Mouse (Mus musculus) kidney, embryonic 16.5 days (tissue): ENCODE results near the gene A530016L24Rik. TPM values are rescaled to one million over a fixed set of nuclear protein-coding genes. Genes with fewer than 3 reads are reported as not detected.
A peak's percentile ranks its signal among the peaks of the same experiment; 100 is the strongest.

ENCODE experiments used
- ATAC-seq: fragments of 200-750 bp; cut with Nextera tagmentation; 2 replicates; pipeline ENCODE4 v1.8.0; 2017; ENCODE audit warnings: moderate TSS enrichment; ENCODE audit not compliant: low FRiP score, low TSS enrichment
- H3K27ac ChIP-seq: fragments of 300-500 bp; sonication (generic); 2 replicates; pipeline ENCODE4 v1.5.1; 2014; ENCODE audit warnings: low read length
- H3K27me3 ChIP-seq: fragments of 300-500 bp; sonication (generic); 2 replicates; pipeline ENCODE4 v1.6.1; 2014; ENCODE audit warnings: low read length, control low read depth, mixed read lengths; ENCODE audit not compliant: insufficient read depth
- H3K36me3 ChIP-seq: fragments of 300-500 bp; sonication (generic); 2 replicates; pipeline ENCODE4 v1.6.1; 2014; ENCODE audit warnings: low read length, control low read depth, mixed read lengths; ENCODE audit not compliant: insufficient read depth
- H3K4me1 ChIP-seq: fragments of 300-500 bp; sonication (generic); 2 replicates; pipeline ENCODE4 v1.6.1; 2014; ENCODE audit warnings: low read length, control low read depth, mixed read lengths; ENCODE audit not compliant: insufficient read depth
- H3K4me2 ChIP-seq: fragments of 300-500 bp; sonication (generic); replicated peaks from 2 replicates; pipeline ENCODE4 v1.6.1; 2014; ENCODE audit warnings: low read depth, low read length
- H3K4me3 ChIP-seq: fragments of 300-500 bp; sonication (generic); 2 replicates; pipeline ENCODE4 v1.5.1; 2014; ENCODE audit warnings: mild to moderate bottlenecking, low read length
- H3K9ac ChIP-seq: fragments of 300-500 bp; sonication (generic); replicated peaks from 2 replicates; pipeline ENCODE4 v1.6.1; 2014; ENCODE audit warnings: low read length
- H3K9me3 ChIP-seq: fragments of 300-500 bp; sonication (generic); 2 replicates; pipeline ENCODE4 v1.6.1; 2016; ENCODE audit warnings: low read length, control low read depth
- WGBS: fragments of 180-500 bp; shearing (Covaris S2); extraction: QIAGEN DNeasy Blood & Tissue Kit; methylation state at CpG from one replicate; pipeline ENCODE4 v1.1.7; 2014; 5-methylcytosine and 5-hydroxymethylcytosine counted together
- polyA plus RNA-seq: library from polyadenylated mRNA; unstranded; fragments of >200 nt; fragmentation: Nextera tagmentation; extraction: Ambion mirVana; gene quantifications from 2 replicates; pipeline ENCODE4 v1.2.1, GENCODE M21; 2015

A530016L24Rik gene
- polyA plus RNA-seq, 1 experiment from 2014 or later = 0.19 TPM

DNA sequence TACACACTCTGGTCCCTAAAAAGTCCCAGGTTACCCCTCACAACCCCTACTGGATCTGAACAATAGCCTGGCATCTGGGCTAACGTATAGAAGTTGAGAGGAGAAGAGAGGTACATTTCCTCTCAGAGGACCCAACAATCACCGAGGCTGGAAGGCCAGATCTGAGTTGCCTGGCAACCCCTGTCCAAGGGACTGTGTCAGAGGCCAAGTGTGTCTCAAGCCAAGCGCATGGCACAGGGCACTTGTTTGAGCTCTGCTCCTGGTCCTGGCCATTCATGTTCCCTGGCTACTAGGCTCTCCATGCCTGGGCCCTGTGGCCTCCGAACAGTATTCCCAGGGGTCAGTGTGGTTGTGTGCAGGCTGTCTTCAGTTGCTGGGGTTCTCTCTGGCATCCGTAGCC lies 6.9 kb downstream of the A530016L24Rik start:
- ATAC-seq = no peak
- Histone ChIP-seq H3K27me3 (no peaks in the 10 kb centered on the region; the same call in 1 of the 2 replicates), H3K27ac (no peak overlapping the region), H3K4me1 (peaks cover 9% of the 10 kb centered on the region), H3K36me3 (no peaks in the 10 kb centered on the region), H3K4me2 (no peak overlapping the region), H3K9me3 (no peaks in the 10 kb centered on the region), H3K4me3 (no peak overlapping the region), H3K9ac (no peak overlapping the region)
- WGBS = 80% methylated on average over 5 of the region's 5 CpGs

DNA sequence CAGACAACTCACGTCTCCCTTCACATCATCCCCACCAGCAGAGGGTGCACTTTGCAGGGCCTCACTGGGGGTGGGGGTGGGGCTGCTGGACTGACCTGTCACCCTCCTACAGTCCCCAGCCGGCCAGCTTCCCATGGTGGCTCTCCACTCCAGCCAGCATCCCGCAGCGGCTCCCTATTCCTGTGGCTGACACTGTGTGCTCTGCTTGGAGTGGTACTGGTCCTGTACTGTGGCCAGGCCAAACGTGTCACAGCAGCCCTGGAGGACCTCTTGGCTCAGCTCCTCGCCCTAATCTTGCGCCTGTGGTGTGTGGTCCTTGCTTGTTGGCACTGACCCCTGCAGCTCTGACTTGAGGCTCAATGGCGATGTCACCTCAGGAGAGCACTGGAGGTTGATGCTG lies 8.5 kb downstream of the A530016L24Rik start:
- H3K27me3 ChIP-seq = no peaks in the 10 kb centered on the region; the same call in 1 of the 2 replicates
- H3K36me3 ChIP-seq = no peaks in the 10 kb centered on the region
- no peak for ATAC-seq
- no peaks in the 10 kb centered on the region for H3K4me1 ChIP-seq
- H3K4me3 ChIP-seq = no peak overlapping the region
- H3K4me2 ChIP-seq = no peak overlapping the region
- no peaks in the 10 kb centered on the region for H3K9me3 ChIP-seq
- no peak overlapping the region for H3K9ac ChIP-seq
- no peak overlapping the region for H3K27ac ChIP-seq
- WGBS = 84% methylated on average over 8 of the region's 8 CpGs

DNA sequence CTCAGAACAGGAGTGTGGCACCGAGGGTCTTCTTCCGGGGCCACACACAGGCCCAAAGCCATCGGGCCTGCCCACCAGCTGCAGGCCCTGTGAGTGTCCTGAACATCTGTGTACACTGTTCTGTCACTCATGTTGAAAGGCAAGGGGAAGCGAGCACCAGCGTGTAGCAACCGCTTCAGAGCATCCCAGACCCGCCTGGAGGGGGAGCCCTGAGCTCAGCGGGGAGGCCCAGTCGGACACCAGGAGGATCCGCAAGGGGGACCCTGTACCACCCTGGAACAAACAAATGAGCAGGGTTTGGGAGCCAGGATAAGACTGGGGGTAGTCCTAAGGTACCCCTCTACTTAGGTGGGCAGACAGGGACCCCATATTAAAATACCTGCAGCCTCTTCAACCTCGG lies 9.4 kb downstream of the A530016L24Rik start:
- Histone ChIP-seq H3K27me3 (no peaks in the 10 kb centered on the region; the same call in 1 of the 2 replicates), H3K4me1 (no peaks in the 10 kb centered on the region), H3K9me3 (no peaks in the 10 kb centered on the region), H3K4me2 (no peak overlapping the region), H3K27ac (no peak overlapping the region), H3K36me3 (no peaks in the 10 kb centered on the region), H3K4me3 (no peak overlapping the region), H3K9ac (no peak overlapping the region)
- WGBS = 44% methylated on average over 11 of the region's 11 CpGs
- no peak for ATAC-seq

DNA sequence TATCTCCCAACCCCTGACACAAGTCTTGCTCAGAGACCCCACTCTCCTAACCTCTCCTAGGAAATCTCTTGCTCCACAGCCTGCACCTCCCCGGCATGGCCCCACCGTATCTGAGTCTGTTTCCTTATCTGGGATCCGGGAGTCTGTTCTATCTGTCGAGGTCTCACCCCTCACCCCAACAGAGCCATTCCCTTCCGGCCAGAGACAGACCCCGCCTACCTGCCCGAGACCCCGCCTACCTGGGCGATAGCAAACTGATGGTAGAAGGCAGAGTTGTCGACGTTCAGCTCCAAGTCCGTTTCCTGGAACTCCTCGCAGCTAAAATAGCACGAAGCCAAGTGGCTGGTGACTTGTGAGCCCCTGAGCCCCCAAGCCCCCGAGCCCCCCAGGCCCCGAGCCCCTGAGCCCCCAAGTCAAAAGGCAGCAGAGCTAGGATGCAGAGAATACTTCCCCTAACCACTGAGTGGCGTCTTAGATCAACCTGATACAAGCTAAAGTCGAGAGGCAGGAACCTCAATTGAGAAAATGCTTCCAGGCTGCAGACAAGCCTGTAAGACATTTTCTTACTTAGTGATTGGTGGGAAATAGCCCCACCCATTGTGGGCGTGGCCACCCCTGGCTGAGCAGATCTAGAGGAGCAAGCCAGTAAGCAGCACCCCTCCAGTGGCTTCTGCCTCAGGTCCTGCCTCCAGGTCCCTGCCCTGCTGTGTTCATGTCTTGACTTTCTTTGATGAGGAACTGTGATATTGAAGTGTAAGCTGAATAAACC lies 13.9 kb downstream of the A530016L24Rik start:
- Histone ChIP-seq H3K4me1 (no peaks in the 10 kb centered on the region), H3K27me3 (no peaks in the 10 kb centered on the region), H3K4me2 (no peak overlapping the region), H3K4me3 (no peak overlapping the region), H3K9me3 (no peaks in the 10 kb centered on the region), H3K9ac (no peak overlapping the region), H3K27ac (no peak overlapping the region), H3K36me3 (no peaks in the 10 kb centered on the region)
- 34% methylated on average over 19 of the region's 19 CpGs for WGBS
- ATAC-seq = no peak

DNA sequence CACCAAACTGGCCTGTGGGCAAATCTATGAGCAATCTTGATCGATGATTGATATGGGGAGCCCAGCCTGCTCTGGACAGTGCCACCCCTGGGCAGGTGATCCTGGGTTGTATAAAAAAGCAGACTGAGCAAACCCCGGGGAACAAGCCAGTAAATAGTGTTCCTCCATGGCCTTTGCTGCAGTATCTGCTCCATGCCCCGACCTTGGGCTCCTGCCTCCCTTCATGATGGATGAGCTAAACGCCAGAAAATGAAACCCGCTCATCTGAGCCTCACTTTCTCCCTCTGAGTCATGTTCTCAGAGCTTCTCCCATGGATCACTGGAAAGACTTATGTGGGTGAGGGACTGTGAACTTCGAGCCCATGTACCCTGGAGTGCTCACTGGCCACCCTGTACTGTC lies 17.0 kb downstream of the A530016L24Rik start:
- no peaks in the 10 kb centered on the region for H3K9me3 ChIP-seq
- no peak overlapping the region for H3K9ac ChIP-seq
- H3K27me3 ChIP-seq = peaks cover 18% of the 10 kb centered on the region
- H3K4me3 ChIP-seq = no peak overlapping the region
- H3K36me3 ChIP-seq = no peaks in the 10 kb centered on the region
- no peak overlapping the region for H3K4me2 ChIP-seq
- H3K4me1 ChIP-seq = no peaks in the 10 kb centered on the region
- no peak overlapping the region for H3K27ac ChIP-seq
- WGBS = 70% methylated on average over 6 of the region's 6 CpGs
- no peak for ATAC-seq

DNA sequence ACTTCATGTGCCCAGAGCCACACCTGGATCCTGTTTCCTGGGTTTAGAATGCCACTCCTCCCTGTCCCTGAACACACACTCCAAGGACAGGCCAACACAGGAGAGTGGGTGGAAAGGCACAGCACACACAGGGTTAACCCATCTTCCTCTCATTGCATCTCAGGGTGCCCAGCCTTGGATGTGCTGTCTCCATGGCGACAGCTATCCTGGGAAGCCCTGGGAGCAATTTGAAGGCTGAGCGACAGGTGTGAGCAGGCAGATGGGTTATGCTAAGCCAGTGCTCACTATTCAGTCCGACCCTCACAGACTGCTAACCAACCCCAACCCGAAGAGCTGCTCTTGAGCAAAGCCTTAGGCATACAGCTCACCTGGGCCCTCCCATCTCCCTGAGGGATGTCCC lies 18.0 kb downstream of the A530016L24Rik start:
- H3K27me3 ChIP-seq = peaks cover 26% of the 10 kb centered on the region
- H3K4me1 ChIP-seq = no peaks in the 10 kb centered on the region
- H3K4me3 ChIP-seq = no peak overlapping the region
- no peak overlapping the region for H3K9ac ChIP-seq
- ATAC-seq = no peak
- no peak overlapping the region for H3K4me2 ChIP-seq
- no peaks in the 10 kb centered on the region for H3K9me3 ChIP-seq
- 31% methylated on average over 4 of the region's 4 CpGs for WGBS
- no peaks in the 10 kb centered on the region for H3K36me3 ChIP-seq
- H3K27ac ChIP-seq = no peak overlapping the region

DNA sequence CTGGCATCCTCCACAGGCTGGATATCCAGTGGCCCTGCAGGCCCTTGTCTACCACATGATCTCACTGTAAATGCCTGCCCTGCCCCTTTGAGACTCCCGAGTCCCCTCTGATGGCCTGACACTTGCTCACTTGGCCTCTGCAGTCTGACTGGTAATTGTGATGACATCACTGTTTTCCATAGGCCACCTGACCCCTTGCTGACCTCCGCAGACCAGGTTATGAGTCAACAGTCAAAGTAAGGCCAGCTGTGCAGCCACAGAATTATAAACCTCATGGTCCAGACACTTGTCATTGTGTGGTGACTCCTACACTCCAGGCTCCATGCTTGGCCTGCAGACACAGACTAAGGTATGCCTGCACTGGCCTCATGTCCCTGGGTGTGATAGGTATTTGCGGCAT lies 18.7 kb downstream of the A530016L24Rik start:
- H3K4me2 ChIP-seq = no peak overlapping the region
- no peak for ATAC-seq
- no peak overlapping the region for H3K9ac ChIP-seq
- no peaks in the 10 kb centered on the region for H3K36me3 ChIP-seq
- H3K4me3 ChIP-seq = no peak overlapping the region
- WGBS = 79% methylated on average over 3 of the region's 3 CpGs
- H3K27me3 ChIP-seq = peaks cover 29% of the 10 kb centered on the region
- H3K27ac ChIP-seq = no peak overlapping the region
- H3K4me1 ChIP-seq = no peaks in the 10 kb centered on the region
- no peaks in the 10 kb centered on the region for H3K9me3 ChIP-seq

DNA sequence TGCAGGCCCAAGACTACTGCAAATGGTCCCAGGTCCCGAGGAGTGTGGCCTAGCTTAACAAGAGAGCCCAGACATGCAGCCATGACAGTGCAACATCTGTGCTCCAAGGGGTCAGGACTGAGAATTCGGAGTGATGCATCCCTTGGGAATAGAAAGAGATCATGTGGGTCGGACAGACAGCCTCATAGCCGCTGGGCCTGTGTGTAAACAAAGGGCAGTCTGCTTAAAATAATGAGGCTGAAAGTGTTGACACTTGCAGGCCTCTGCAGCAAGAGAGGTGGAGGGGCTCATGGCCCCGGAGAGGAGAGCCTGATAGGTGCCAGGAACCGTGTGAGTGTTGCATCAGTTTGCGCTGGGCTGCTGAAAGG lies 21.1 kb downstream of the A530016L24Rik start:
- no peaks in the 10 kb centered on the region for H3K9me3 ChIP-seq
- WGBS = 33% methylated on average over 7 of the region's 7 CpGs
- no peaks in the 10 kb centered on the region for H3K36me3 ChIP-seq
- H3K27ac ChIP-seq = no peak overlapping the region
- H3K4me1 ChIP-seq = no peaks in the 10 kb centered on the region
- 0 out of 2 replicates have a peak overlapping the region, but pooled peaks have one; percentile 58 for H3K4me2 ChIP-seq
- H3K9ac ChIP-seq = no peak overlapping the region
- H3K4me3 ChIP-seq = no peak overlapping the region
- ATAC-seq = no peak
- peaks cover 29% of the 10 kb centered on the region for H3K27me3 ChIP-seq

DNA sequence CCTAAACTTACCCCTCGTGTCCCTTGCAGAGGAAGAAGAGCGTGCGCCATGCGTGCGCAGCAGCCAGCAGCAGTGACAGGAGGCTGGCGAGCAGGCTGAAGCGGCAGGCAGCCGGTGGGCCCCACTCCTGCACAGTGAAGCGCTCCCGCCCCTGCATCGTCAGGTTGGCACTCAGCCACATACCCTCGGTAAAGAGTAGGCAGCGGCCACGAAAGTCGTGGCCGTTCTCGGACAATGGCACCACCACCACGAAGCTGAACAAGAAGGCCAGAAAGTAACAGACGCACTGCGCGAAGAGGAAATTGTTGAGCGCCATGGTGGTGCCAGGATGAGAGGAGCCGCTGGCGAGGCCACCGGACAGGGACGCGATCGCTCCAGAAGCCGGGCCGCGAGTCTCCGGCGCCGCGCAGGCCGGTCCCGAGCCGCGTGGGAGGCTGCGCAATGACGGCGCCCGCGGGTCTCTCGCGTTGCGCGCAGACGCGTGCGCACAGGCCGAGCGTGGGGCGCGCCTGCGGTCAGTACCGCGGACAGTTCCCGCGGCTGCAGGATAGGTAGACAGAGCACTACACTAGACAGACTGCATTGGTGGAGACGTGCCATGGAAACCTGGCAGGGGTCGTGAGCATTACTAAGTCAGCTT lies 21.6 kb downstream of the A530016L24Rik start:
- peaks cover 29% of the 10 kb centered on the region for H3K27me3 ChIP-seq
- H3K4me2 ChIP-seq = peak overlapping the region; percentile 58
- WGBS = 2% methylated on average over 62 of the region's 62 CpGs
- no peak overlapping the region for H3K9ac ChIP-seq
- ATAC-seq = peak; percentile 80
- H3K4me3 ChIP-seq = peak overlapping the region; percentile 40
- no peaks in the 10 kb centered on the region for H3K9me3 ChIP-seq
- no peak overlapping the region for H3K27ac ChIP-seq
- H3K4me1 ChIP-seq = no peaks in the 10 kb centered on the region
- H3K36me3 ChIP-seq = no peaks in the 10 kb centered on the region

DNA sequence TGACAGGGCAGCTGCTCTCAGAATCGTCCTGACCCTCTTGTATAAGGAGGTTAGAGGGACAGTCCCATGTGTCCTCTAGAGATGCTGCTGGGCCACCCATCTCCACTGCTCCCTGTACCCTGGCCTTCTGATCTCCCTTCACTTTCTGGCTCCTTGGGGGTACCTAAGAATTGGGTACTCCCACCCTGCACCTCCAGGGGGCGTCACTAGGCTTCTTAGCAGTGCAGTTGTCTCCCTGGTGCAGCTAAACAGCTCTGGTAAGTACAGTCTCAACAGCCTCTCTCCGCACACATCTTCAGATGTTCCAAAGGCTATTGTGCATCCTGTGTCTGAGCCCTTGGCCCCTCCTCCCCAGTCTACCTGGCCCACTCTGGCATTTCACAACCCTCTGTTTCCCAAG lies 25.6 kb downstream of the A530016L24Rik start:
- WGBS = 53% methylated on average over 3 of the region's 3 CpGs
- no peaks in the 10 kb centered on the region for H3K9me3 ChIP-seq
- H3K27me3 ChIP-seq = peaks cover 22% of the 10 kb centered on the region
- ATAC-seq = no peak
- H3K27ac ChIP-seq = no peak overlapping the region
- no peak overlapping the region for H3K4me3 ChIP-seq
- no peak overlapping the region for H3K4me2 ChIP-seq
- H3K36me3 ChIP-seq = no peaks in the 10 kb centered on the region
- no peak overlapping the region for H3K9ac ChIP-seq
- peaks cover 9% of the 10 kb centered on the region; the same call in 1 of the 2 replicates for H3K4me1 ChIP-seq
